Mouse (Mus musculus) retina, adult 2 months (tissue): ENCODE data around the gene Epha2.

Experiments used
- DNase-seq: peaks from one replicate; pipeline ENCODE4 v3.0.0-alpha.2; 2012; ENCODE audit warnings: low read depth, low spot score

The Epha2 gene

GRCm38 (mm10) chr4:141301116-141301553 lies at the start of gene Epha2:
Gene Epha2 (plus strand): TSS chr4:141301240.
- peak; percentile 25 for DNase-seq

GRCm38 (mm10) chr4:141252641-141253040 lies 48.4 kb upstream of the Epha2 start:
- no peak for DNase-seq

GRCm38 (mm10) chr4:141254234-141254633 lies 46.8 kb upstream of the Epha2 start:
- no peak for DNase-seq

GRCm38 (mm10) chr4:141257440-141257839 lies 43.6 kb upstream of the Epha2 start:
- no peak for DNase-seq

- DNase-seq, result no peak
Observed at GRCm38 (mm10) chr4:141259413-141259812, 41.6 kb upstream of the Epha2 start.

GRCm38 (mm10) chr4:141260007-141260723 lies 40.9 kb upstream of the Epha2 start:
- DNase-seq, result no peak

GRCm38 (mm10) chr4:141262906-141263637 lies 38.0 kb upstream of the Epha2 start:
- no peak for DNase-seq

- DNase-seq, result no peak
Observed at GRCm38 (mm10) chr4:141265979-141266637, 34.9 kb upstream of the Epha2 start.

GRCm38 (mm10) chr4:141267250-141267649 lies 33.8 kb upstream of the Epha2 start:
- no peak for DNase-seq

GRCm38 (mm10) chr4:141267837-141268236 lies 33.2 kb upstream of the Epha2 start:
- no peak for DNase-seq

GRCm38 (mm10) chr4:141268350-141268749 lies 32.7 kb upstream of the Epha2 start:
- DNase-seq, result no peak

GRCm38 (mm10) chr4:141269080-141269479 lies 32.0 kb upstream of the Epha2 start:
- DNase-seq, result no peak

- DNase-seq, result no peak
Observed at GRCm38 (mm10) chr4:141270201-141270940, 30.7 kb upstream of the Epha2 start.

GRCm38 (mm10) chr4:141271228-141271627 lies 29.8 kb upstream of the Epha2 start:
- DNase-seq, result no peak

GRCm38 (mm10) chr4:141271721-141272120 lies 29.3 kb upstream of the Epha2 start:
- no peak for DNase-seq

GRCm38 (mm10) chr4:141272878-141273277 lies 28.2 kb upstream of the Epha2 start:
- no peak for DNase-seq

- DNase-seq, result peak; percentile 40
Observed at GRCm38 (mm10) chr4:141273296-141273695, 27.7 kb upstream of the Epha2 start.

GRCm38 (mm10) chr4:141274485-141275341 lies 26.3 kb upstream of the Epha2 start:
- DNase-seq, result no peak

GRCm38 (mm10) chr4:141277157-141277556 lies 23.9 kb upstream of the Epha2 start:
- no peak for DNase-seq

GRCm38 (mm10) chr4:141278154-141278553 lies 22.9 kb upstream of the Epha2 start:
- no peak for DNase-seq

GRCm38 (mm10) chr4:141279327-141279726 lies 21.7 kb upstream of the Epha2 start:
- no peak for DNase-seq
